10 mouse cellular contexts compared by ENCODE assay signal in genomic region chr19:40404582-40404981, GRCm38 (mm10).
DNase-seq lines count a peak whose midpoint lies in the region; ATAC-seq and TF ChIP-seq lines count a peak whose summit lies in the region.
"Had no signal": no experiment of that assay in that cellular context is flagged by ENCODE, and none has a peak within 500 bp of the region (broad histone marks: within the 10 kb centered on the region; RNA-seq: fewer than 3 reads in every experiment).

No protein-coding gene starts in this region.

- 83% methylated on average over 2 of the region's 2 CpGs for WGBS in intestine, postnatal 0 days

- no peak for ATAC-seq in intestine, postnatal 0 days

- no peaks in the 10 kb centered on the region for H3K27me3 ChIP-seq in E14TG2a.4 (ENCODE audit: insufficient read depth, low read length)
- no peaks in the 10 kb centered on the region for H3K27me3 ChIP-seq in intestine, postnatal 0 days (replicated peaks; ENCODE audit: control insufficient read depth, insufficient read depth, low read length)
- H3K27me3 ChIP-seq: liver, embryonic 15.5 days had no signal

- no peaks in the 10 kb centered on the region for H3K9me3 ChIP-seq in E14TG2a.4 (ENCODE audit: low read length)
- no peaks in the 10 kb centered on the region for H3K9me3 ChIP-seq in intestine, postnatal 0 days (ENCODE audit: control insufficient read depth)
- H3K9me3 ChIP-seq: liver, embryonic 15.5 days had no signal

- no peak overlapping the region for H3K27ac ChIP-seq in layer of hippocampus, adult 2 months
- no peak overlapping the region for H3K27ac ChIP-seq in intestine, postnatal 0 days (ENCODE audit: low read depth, low read length)

- H3K36me3 ChIP-seq in E14TG2a.4 (ENCODE audit: insufficient read depth, low read length): peaks cover 11% of the 10 kb centered on the region; the same call in 1 of the 2 replicates
- H3K36me3 ChIP-seq in intestine, postnatal 0 days (ENCODE audit: control insufficient read depth, insufficient read depth): no peaks in the 10 kb centered on the region
- H3K36me3 ChIP-seq: liver, embryonic 15.5 days had no signal

- no peak overlapping the region for H3K4me3 ChIP-seq in layer of hippocampus, adult 2 months
- no peak overlapping the region for H3K4me3 ChIP-seq in E14TG2a.4 (replicated peaks; ENCODE audit: low read length)
- H3K4me3 ChIP-seq in intestine, postnatal 0 days (ENCODE audit: low read depth, low read length): no peak overlapping the region
- H3K4me3 ChIP-seq: liver, embryonic 15.5 days had no signal

- peak; percentile 65 for TF ChIP-seq CTCF in layer of hippocampus, adult 2 months (conservative IDR thresholded peaks at IDR 0.05)
- peak; percentile 51 for TF ChIP-seq CTCF in E14TG2a.4 (conservative IDR thresholded peaks at IDR 0.05; ENCODE audit: low read length)
- peak; percentile 62 for TF ChIP-seq CTCF in intestine, postnatal 0 days (IDR thresholded peaks at IDR 0.05; ENCODE audit: low read depth)

- peaks cover 3% of the 10 kb centered on the region for H3K4me1 ChIP-seq in E14TG2a.4 (replicated peaks; ENCODE audit: low read depth, low read length)
- H3K4me1 ChIP-seq in intestine, postnatal 0 days (replicated peaks; ENCODE audit: control insufficient read depth, insufficient read depth, low read length): peaks cover 6% of the 10 kb centered on the region; the same call in 1 of the 2 replicates

- no peak for DNase-seq in layer of hippocampus, adult 2 months (ENCODE audit: low spot score in 2 of 2)
- DNase-seq in layer of hippocampus, adult 8-10 months (ENCODE audit: low spot score in 2 of 2): no peak
- DNase-seq in B cell, adult 2 months: peak; percentile 18 to 35
- no peak for DNase-seq in urinary bladder, postnatal 4 days (ENCODE audit: low spot score in 2 of 2)
- no peak for DNase-seq in Muller cell, postnatal 12 days (ENCODE audit: inconsistent ontology term)
- DNase-seq: gastrocnemius, postnatal 25 days; right cerebral cortex, postnatal 14 days had no signal

- no peak overlapping the region for H3K4me2 ChIP-seq in intestine, postnatal 0 days (replicated peaks; ENCODE audit: low read depth)
- H3K4me2 ChIP-seq: liver, embryonic 15.5 days had no signal

- H3K9ac ChIP-seq in intestine, postnatal 0 days (ENCODE audit: low read depth, low read length): no peak overlapping the region
- H3K9ac ChIP-seq: liver, embryonic 15.5 days had no signal

Comparison
In these comparisons a context has a peak if more than half of its experiments do, and no peak if none do; other contexts are left out.
1. DNase-seq: peak in B cell, adult 2 months (2 of 2); none in layer of hippocampus, adult 2 months (0 of 2), layer of hippocampus, adult 8-10 months (0 of 2), urinary bladder, postnatal 4 days (0 of 2) and Muller cell, postnatal 12 days (single experiment).
2. Peak in every context shown above with its lines, with median percentiles within 50 percentile points of each other: CTCF ChIP-seq.